Mouse (Mus musculus) megakaryocyte, embryonic 14.5 days (primary cell): Measurements from ENCODE around the gene Rab40c. TPM values are rescaled to one million over a fixed set of nuclear protein-coding genes. Genes with fewer than 3 reads are reported as not detected.

Source experiments
- H3K27me3 ChIP-seq: replicated peaks from 2 replicates; pipeline ENCODE3; 2012; ENCODE audit warnings: inconsistent platforms
- H3K36me3 ChIP-seq: replicated peaks from 2 replicates; pipeline ENCODE3; 2012; ENCODE audit warnings: low read length, inconsistent platforms, mixed read lengths
- H3K4me1 ChIP-seq: 2 replicates; pipeline ENCODE4 v1.6.1; 2012; ENCODE audit warnings: inconsistent platforms
- H3K4me3 ChIP-seq: replicated peaks from 2 replicates; pipeline ENCODE3; 2012; ENCODE audit warnings: moderate library complexity, mild to moderate bottlenecking, inconsistent platforms
- H3K9me3 ChIP-seq: 2 replicates; pipeline ENCODE4 v1.6.1; 2012; ENCODE audit warnings: inconsistent platforms
- FLI1 ChIP-seq: IDR thresholded peaks from 2 replicates; pipeline ENCODE4 v1.6.1; 2012; ENCODE audit warnings: low read length, inconsistent platforms, mixed read lengths
- GATA1 ChIP-seq: IDR thresholded peaks from 3 replicates; pipeline ENCODE4 v1.6.1; 2012; ENCODE audit warnings: mixed read lengths, low read length, inconsistent platforms, borderline replicate concordance
- polyA plus RNA-seq: library from polyadenylated mRNA; stranded (reverse); fragments of >175 nt; gene quantifications from 2 replicates; pipeline ENCODE4 v1.2.3, GENCODE M21; 2012; ENCODE audit warnings: low replicate concordance; ENCODE audit not compliant: insufficient read depth

The Rab40c gene
- polyA plus RNA-seq, 1 experiment: 8.8 TPM

- H3K27me3 ChIP-seq: peaks cover 2% of the 10 kb centered on the region
- peaks cover 55% of the 10 kb centered on the region for H3K4me1 ChIP-seq
- TF ChIP-seq GATA1 (0 out of 3 replicates have a peak, but pooled peaks have one; percentile 30), FLI1 (no peak)
- H3K9me3 ChIP-seq: no peaks in the 10 kb centered on the region
- H3K36me3 ChIP-seq: peaks cover 35% of the 10 kb centered on the region
- peak overlapping the region; percentile 100 for H3K4me3 ChIP-seq
Observed at GRCm38 (mm10) chr17:25919786-25920642, 487 bp upstream of the Rab40c start.

- H3K4me1 ChIP-seq: peaks cover 74% of the 10 kb centered on the region
- peaks cover 34% of the 10 kb centered on the region for H3K36me3 ChIP-seq
- peak overlapping the region; percentile 100 for H3K4me3 ChIP-seq
- H3K27me3 ChIP-seq: peaks cover 2% of the 10 kb centered on the region
- no peak for TF ChIP-seq GATA1
- no peak for TF ChIP-seq FLI1
- H3K9me3 ChIP-seq: no peaks in the 10 kb centered on the region
Observed at GRCm38 (mm10) chr17:25918037-25918750, 1.3 kb downstream of the Rab40c start.

DNA sequence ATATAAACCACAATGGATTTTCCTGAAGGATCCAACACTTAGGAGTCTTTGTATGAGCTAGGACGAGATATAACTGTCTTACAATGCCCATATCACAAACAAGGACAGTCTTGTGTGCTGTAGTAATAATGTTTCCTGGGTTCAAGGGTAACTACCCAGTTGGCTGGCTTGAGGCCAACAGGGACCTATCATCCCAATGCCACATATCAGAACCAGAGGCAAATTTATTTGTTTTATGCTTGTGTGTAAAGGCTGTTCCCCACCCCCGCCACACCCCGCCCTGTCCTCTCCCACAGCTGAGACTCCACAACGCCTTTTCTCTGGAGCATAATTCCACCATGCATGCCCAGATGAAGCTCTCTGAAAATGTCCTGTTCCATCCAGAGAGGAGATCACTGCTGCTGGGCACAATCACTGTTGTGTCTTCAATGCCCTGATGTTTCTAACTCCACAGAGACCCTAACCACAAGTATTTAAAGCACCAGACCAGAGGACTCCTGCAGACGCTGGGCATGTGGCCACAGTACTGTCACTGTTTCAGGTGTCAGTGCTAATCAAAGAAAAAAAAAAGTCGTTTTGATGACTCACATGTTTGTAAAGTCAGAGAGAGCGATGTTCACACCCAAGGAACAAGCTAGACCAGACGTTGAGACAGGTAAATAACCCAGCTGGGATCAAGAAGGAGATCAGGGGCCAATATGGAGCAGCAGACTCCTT, 2.4 kb downstream of the Rab40c start:
- Histone ChIP-seq H3K4me1 (peaks cover 76% of the 10 kb centered on the region), H3K4me3 (no peak overlapping the region), H3K27me3 (peaks cover 2% of the 10 kb centered on the region), H3K9me3 (no peaks in the 10 kb centered on the region), H3K36me3 (peaks cover 38% of the 10 kb centered on the region)
- TF ChIP-seq FLI1 (no peak), GATA1 (no peak)

DNA sequence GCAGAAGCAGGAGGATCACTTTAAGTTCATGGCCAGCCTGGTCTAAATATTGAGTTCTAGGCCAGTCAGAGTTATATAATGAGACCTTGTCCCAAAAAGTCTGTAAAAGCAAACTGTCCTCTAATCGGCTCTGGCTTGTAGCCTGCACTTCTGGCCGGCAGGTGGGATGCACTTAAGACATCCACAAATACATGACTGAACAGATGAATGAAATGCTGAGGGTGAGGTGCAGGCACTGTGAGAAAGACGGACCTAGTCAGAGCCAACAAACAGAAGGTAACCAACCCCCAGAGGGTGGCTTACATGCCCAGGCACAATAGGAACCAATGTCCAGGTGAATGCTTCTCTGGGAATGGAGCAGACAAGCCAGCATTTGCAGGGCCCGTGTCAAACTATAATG, 5.2 kb downstream of the Rab40c start:
- H3K36me3 ChIP-seq: peaks cover 52% of the 10 kb centered on the region
- H3K27me3 ChIP-seq: peaks cover 2% of the 10 kb centered on the region
- H3K4me1 ChIP-seq: peaks cover 72% of the 10 kb centered on the region
- no peaks in the 10 kb centered on the region for H3K9me3 ChIP-seq
- peak overlapping the region; percentile 59 for H3K4me3 ChIP-seq
- TF ChIP-seq GATA1: no peak
- TF ChIP-seq FLI1: no peak

- peak overlapping the region; percentile 74 for H3K4me3 ChIP-seq
- peaks cover 52% of the 10 kb centered on the region for H3K36me3 ChIP-seq
- H3K4me1 ChIP-seq: peaks cover 69% of the 10 kb centered on the region
- no peak for TF ChIP-seq GATA1
- TF ChIP-seq FLI1: no peak
- no peaks in the 10 kb centered on the region for H3K9me3 ChIP-seq
- peaks cover 2% of the 10 kb centered on the region for H3K27me3 ChIP-seq
Observed at GRCm38 (mm10) chr17:25913877-25914275, 5.7 kb downstream of the Rab40c start.

DNA sequence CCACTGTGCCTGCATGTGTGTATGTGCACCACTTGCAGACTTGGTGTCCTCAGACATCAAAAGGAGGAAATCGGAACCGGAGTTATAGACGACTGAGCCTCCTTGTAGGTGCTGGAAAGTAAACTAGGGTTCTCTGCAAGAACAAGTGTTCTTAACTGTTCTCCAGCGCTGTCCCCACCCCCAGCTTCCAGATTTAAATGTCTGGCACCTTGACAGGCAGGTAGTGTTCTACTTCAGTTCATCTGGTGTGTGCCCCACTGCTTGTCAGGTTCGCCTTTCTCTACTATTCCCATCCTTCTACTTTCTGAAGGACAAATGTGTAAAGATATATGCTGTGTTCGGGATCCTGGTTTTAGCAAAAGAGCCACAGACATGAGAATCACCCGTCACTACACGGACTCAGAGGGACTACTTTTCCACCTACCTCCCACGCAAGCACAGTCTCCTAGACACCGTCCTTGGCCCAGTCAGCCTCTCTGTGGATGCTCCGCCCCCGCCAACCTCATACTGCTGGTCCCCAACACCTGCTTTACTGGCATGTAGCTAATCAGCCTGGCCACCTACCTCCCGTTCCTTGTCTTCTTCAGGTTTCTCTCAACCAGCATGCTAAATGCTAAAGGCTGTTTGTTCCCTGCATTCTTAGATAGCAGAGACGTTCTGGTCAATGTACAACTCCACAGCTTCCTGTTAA, 6.2 kb downstream of the Rab40c start:
- peaks cover 63% of the 10 kb centered on the region for H3K4me1 ChIP-seq
- H3K9me3 ChIP-seq: no peaks in the 10 kb centered on the region
- TF ChIP-seq GATA1 (no peak), FLI1 (no peak)
- H3K27me3 ChIP-seq: peaks cover 2% of the 10 kb centered on the region
- peak overlapping the region; percentile 74 for H3K4me3 ChIP-seq
- H3K36me3 ChIP-seq: peaks cover 52% of the 10 kb centered on the region

DNA sequence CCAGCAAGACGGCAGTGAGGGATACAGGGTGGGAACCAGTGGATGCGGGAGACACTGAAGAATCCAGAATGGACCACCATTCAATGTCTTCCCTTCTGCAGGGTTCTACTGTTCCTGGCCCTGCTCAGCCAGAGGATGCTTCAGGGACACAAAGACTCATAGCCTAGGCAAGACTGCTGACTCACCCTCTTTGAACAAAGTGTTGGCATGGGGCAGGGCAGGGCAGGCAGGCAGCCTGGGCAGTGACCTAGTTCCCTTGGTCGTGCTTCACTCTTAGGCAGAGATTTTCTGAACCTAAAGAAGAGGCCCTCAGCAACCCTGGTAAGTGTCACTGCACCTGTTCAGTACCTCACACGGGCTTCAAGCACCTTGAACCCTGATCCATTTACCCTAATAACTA, 7.7 kb downstream of the Rab40c start:
- H3K4me1 ChIP-seq: peaks cover 53% of the 10 kb centered on the region
- no peak for TF ChIP-seq FLI1
- peak overlapping the region; percentile 2 for H3K4me3 ChIP-seq
- H3K9me3 ChIP-seq: no peaks in the 10 kb centered on the region
- H3K27me3 ChIP-seq: peaks cover 2% of the 10 kb centered on the region
- peaks cover 52% of the 10 kb centered on the region for H3K36me3 ChIP-seq

DNA sequence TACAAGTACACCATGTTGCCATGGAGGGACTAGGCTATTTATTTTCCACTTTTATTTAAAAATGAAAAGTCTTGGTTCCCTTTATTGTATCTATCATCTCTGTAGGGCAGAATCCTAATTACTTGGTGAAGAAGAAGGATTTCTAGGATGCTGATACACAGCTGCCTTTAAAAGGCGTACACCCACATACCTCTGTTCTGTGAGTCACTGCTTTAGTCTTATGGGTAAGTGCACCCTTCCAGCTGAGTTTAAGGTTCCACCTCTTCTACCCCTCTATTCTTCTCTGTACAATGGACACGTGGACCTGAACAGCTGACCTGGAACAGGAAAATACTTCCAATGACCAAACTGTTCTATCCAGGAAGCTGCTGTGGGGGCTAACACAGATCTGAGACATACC, 11.9 kb downstream of the Rab40c start:
- peaks cover 45% of the 10 kb centered on the region for H3K36me3 ChIP-seq
- TF ChIP-seq FLI1: no peak
- no peak for TF ChIP-seq GATA1
- peaks cover 37% of the 10 kb centered on the region for H3K4me1 ChIP-seq

DNA sequence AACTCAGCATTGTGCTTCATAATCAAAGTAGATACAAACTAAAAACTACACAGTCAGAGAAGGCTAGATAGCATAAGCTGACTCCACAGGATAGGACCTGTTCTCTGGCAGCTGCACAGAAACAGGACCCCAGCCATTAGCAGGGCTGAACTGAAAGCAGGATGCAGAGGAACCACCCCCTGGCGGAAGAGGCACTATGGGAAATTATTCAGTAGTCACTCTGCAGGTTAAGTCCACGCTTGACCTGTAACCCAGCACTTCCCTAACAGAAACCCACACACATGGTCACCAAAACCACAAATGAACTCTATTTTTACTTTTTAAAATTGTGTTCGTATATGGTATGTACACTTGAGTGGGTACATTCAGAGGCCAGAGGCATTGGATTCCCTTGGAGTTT, 16.5 kb downstream of the Rab40c start:
- peak overlapping the region; percentile 18 for H3K4me3 ChIP-seq
- H3K9me3 ChIP-seq: peaks cover 4% of the 10 kb centered on the region; the same call in 1 of the 2 replicates
- TF ChIP-seq FLI1: no peak
- no peak for TF ChIP-seq GATA1
- no peaks in the 10 kb centered on the region for H3K27me3 ChIP-seq
- peaks cover 38% of the 10 kb centered on the region for H3K4me1 ChIP-seq
- peaks cover 53% of the 10 kb centered on the region for H3K36me3 ChIP-seq

More for the DNA sequence above, 11.9 kb downstream of the Rab40c start:
- no peak overlapping the region for H3K4me3 ChIP-seq
- no peaks in the 10 kb centered on the region for H3K9me3 ChIP-seq
- no peaks in the 10 kb centered on the region for H3K27me3 ChIP-seq
